Mouse (Mus musculus): Measurements from ENCODE around the gene Ttc25. TPM values are rescaled to one million over a fixed set of nuclear protein-coding genes. Genes with fewer than 3 reads are reported as not detected.

Gene Ttc25
- polyA plus RNA-seq, 1 experiment, result 2.0 TPM

DNA sequence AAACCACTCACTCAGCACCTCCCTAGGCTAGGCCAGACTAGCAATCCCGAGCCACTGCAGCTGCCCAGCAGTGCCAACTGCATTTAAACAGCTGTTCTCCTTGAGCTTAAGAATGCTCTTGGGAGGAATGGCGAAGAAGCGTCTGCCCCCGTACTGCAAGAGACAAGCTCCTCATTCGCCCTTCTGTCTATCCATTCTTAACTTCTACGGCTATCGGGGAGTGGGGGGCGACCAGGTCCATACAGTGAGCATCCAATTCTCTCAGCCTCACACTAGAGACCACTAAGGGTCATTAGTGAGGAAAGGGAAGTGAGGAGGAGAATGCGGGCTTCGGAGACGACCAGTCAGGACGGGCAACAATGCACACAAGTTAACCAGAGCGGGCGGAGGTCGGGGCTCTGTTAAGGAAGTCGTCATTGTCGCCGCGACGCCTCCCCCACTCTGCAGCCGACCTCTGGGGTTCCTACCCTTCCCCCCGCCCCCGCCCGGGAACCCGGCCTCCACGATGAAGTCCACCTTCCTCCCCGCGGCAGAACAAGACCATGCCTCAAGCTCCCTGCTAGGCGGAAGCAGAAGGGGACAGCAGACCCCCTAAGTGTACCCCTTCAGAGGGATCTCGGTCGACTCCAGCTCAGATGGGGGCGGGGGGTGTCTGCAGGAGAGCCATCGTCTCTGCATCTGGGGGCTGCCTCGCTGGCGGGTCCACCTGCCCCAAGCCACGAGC is 73.5 kb downstream of the Ttc25 start, which contains the start of gene Nkiras2:
Gene Nkiras2 (plus strand): TSS at position 484 of the 724 bp plus-strand sequence.
- TF ChIP-seq CTCF (IDR thresholded peaks at IDR 0.05; ENCODE audit: extremely low read depth, insufficient read depth, low read length) (no peak), POLR2A (IDR thresholded peaks at IDR 0.05; ENCODE audit: extremely low read depth, insufficient read depth, low read length) (no peak)
- Histone ChIP-seq H3K27ac (ENCODE audit: insufficient read depth, low read length) (peak within 1 kb of the TSS; percentile 66), H3K4me1 (ENCODE audit: control insufficient read depth, insufficient read depth, low read length) (peaks cover 1% of the 10 kb centered on the region; the same call in 1 of the 2 replicates), H3K4me3 (ENCODE audit: insufficient read depth, low read length) (peak within 1 kb of the TSS; percentile 86)

DNA sequence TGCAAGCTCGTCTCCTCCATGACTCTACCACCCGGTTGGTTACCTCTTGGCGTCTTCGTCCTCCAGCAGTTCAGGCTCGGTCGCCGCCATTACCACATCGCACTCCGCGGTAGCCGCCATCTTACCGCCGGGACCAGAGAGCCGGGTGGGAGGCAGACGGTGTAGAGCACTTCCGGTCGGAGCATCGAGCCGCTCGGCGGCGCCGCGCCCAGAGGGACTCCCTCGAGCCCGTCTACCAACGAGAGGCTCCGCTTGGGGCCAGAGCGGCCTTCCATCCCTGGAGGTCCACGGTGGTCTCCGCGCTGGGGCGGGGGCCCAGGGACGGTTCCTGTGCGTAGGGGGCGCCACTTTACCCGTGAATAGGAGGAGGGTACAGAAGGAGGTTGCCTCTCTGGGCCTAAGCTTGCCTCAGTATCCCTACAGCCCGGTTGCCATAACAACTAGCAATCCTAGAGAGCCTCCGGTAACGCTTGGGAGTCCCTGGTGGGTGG is 74.1 kb downstream of the Ttc25 start:
- TF ChIP-seq CTCF (IDR thresholded peaks at IDR 0.05; ENCODE audit: extremely low read depth, insufficient read depth, low read length), result no peak
- peak; percentile 63; the same call in 1 of the 2 replicates for TF ChIP-seq POLR2A (IDR thresholded peaks at IDR 0.05; ENCODE audit: extremely low read depth, insufficient read depth, low read length)
- H3K4me3 ChIP-seq (ENCODE audit: insufficient read depth, low read length), result peak overlapping the region; percentile 86
- H3K27ac ChIP-seq (ENCODE audit: insufficient read depth, low read length), result peak overlapping the region; percentile 66
- peaks cover 1% of the 10 kb centered on the region; the same call in 1 of the 2 replicates for H3K4me1 ChIP-seq (ENCODE audit: control insufficient read depth, insufficient read depth, low read length)

DNA sequence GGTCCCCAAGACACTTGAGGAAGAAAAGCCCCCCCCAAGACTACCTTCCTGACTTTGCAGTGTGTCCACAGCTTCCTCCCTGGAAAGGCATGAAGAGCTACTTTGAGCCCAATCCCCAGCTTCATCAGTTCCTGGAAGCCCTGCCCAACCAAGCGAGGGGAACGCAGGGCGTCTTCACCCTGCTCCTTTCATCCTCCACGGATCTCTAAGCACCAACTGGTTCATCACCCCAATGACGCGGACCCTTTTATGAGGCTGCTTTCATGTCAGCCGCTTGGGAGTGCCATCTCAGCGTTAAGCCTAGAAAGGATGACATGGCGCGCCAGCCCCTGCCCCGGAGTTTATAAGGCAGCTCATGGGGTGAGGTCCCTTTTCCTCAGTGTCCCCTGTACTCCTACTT is 74.6 kb downstream of the Ttc25 start, which contains the start of gene Dnajc7:
Gene Dnajc7 (minus strand): TSS at position 187 of the 400 bp plus-strand sequence.
- peak within 1 kb of the TSS; percentile 86 for H3K4me3 ChIP-seq (ENCODE audit: insufficient read depth, low read length)
- TF ChIP-seq CTCF (IDR thresholded peaks at IDR 0.05; ENCODE audit: extremely low read depth, insufficient read depth, low read length) (no peak), POLR2A (IDR thresholded peaks at IDR 0.05; ENCODE audit: extremely low read depth, insufficient read depth, low read length) (peak; percentile 63; the same call in 1 of the 2 replicates)
- peaks cover 1% of the 10 kb centered on the region; the same call in 1 of the 2 replicates for H3K4me1 ChIP-seq (ENCODE audit: control insufficient read depth, insufficient read depth, low read length)
- peak within 1 kb of the TSS; percentile 66 for H3K27ac ChIP-seq (ENCODE audit: insufficient read depth, low read length)

Other genes with a start within 250 kb of the Ttc25 start
- 534 and 549 TPM in 2 replicates for gene Eif1, start 225.7 kb upstream of the Ttc25 start, polyA plus RNA-seq (2012; rRNA removed)
- 0.33 TPM in 1 of 2 replicates, not detected in the other for gene Gast, start 211.2 kb upstream of the Ttc25 start, polyA plus RNA-seq (2012; rRNA removed)
- 76.5 and 83.3 TPM in 2 replicates for gene Hap1, start 189.5 kb upstream of the Ttc25 start, polyA plus RNA-seq (2012; rRNA removed)
- gene Jup, start 147.8 kb upstream of the Ttc25 start, polyA plus RNA-seq (2012; rRNA removed), result 40.9 and 48.2 TPM in 2 replicates
- gene P3h4, start 130.8 kb upstream of the Ttc25 start, polyA plus RNA-seq (2012; rRNA removed), result 14.4 and 15.3 TPM in 2 replicates
- 8.0 and 9.6 TPM in 2 replicates for gene Fkbp10, start 129.9 kb upstream of the Ttc25 start, polyA plus RNA-seq (2012; rRNA removed)
- gene Nt5c3b, start 103.8 kb upstream of the Ttc25 start, polyA plus RNA-seq (2012; rRNA removed), result 70.9 and 73.6 TPM in 2 replicates
- gene Klhl10, start 103.7 kb upstream of the Ttc25 start, polyA plus RNA-seq (2012; rRNA removed), result 0.52 and 0.55 TPM in 2 replicates
- 13.8 TPM in 2 replicates for gene Klhl11, start 72.9 kb upstream of the Ttc25 start, polyA plus RNA-seq (2012; rRNA removed)
- 87.1 and 94.6 TPM in 2 replicates for gene Acly, start 17.6 kb upstream of the Ttc25 start, polyA plus RNA-seq (2012; rRNA removed)
- 396 and 492 TPM in 2 replicates for gene Cnp, start 29.3 kb downstream of the Ttc25 start, polyA plus RNA-seq (2012; rRNA removed)
- 19.6 and 20.9 TPM in 2 replicates for gene Nkiras2, start 73.6 kb downstream of the Ttc25 start, polyA plus RNA-seq (2012; rRNA removed)
- 165 and 175 TPM in 2 replicates for gene Dnajc7, start 74.6 kb downstream of the Ttc25 start, polyA plus RNA-seq (2012; rRNA removed)
- 0.17 and 0.62 TPM in 2 replicates for gene Zfp385c, start 146.8 kb downstream of the Ttc25 start, polyA plus RNA-seq (2012; rRNA removed)
- gene Dhx58, start 158.7 kb downstream of the Ttc25 start, polyA plus RNA-seq (2012; rRNA removed), result 3.3 and 3.7 TPM in 2 replicates
- 64.4 and 65.2 TPM in 2 replicates for gene Kat2a, start 166.9 kb downstream of the Ttc25 start, polyA plus RNA-seq (2012; rRNA removed)
- 0.19 TPM in 1 of 2 replicates, not detected in the other for gene Hspb9, start 168.2 kb downstream of the Ttc25 start, polyA plus RNA-seq (2012; rRNA removed)
- 196 and 207 TPM in 2 replicates for gene Rab5c, start 192.6 kb downstream of the Ttc25 start, polyA plus RNA-seq (2012; rRNA removed)
- gene Kcnh4, start 214.3 kb downstream of the Ttc25 start, polyA plus RNA-seq (2012; rRNA removed), result 23.4 and 25.4 TPM in 2 replicates
- 0.29 and 0.78 TPM in 2 replicates for gene Hcrt, start 217.3 kb downstream of the Ttc25 start, polyA plus RNA-seq (2012; rRNA removed)
- 7.5 and 8.6 TPM in 2 replicates for gene Ghdc, start 225.3 kb downstream of the Ttc25 start, polyA plus RNA-seq (2012; rRNA removed)